Mouse (Mus musculus) embryonic facial prominence, embryonic 11.5 days (tissue): ENCODE results near the gene Btg2. TPM values are rescaled to one million over a fixed set of nuclear protein-coding genes. Genes with fewer than 3 reads are reported as not detected.

Experiments
- ATAC-seq: fragments of 200-750 bp; cut with Nextera tagmentation; replicated peaks from 2 replicates; pipeline ENCODE4 v1.8.0; 2017; ENCODE audit warnings: low read depth; ENCODE audit not compliant: insufficient number of reproducible peaks, low FRiP score, low TSS enrichment
- DNase-seq: peaks from one replicate; pipeline ENCODE4 v3.0.0-alpha.2; 2015; ENCODE audit warnings: low spot score
- H3K27ac ChIP-seq: fragments of 300-500 bp; sonication (generic); replicated peaks from 2 replicates; pipeline ENCODE4 v1.5.1; 2014; ENCODE audit warnings: mild to moderate bottlenecking, low read depth, low read length, control low read depth
- H3K27me3 ChIP-seq: fragments of 300-500 bp; sonication (generic); 2 replicates; pipeline ENCODE4 v1.6.1; 2014; ENCODE audit warnings: mild to moderate bottlenecking, low read length, moderate library complexity, mixed read lengths; ENCODE audit not compliant: control insufficient read depth, insufficient read depth
- H3K36me3 ChIP-seq: fragments of 300-500 bp; sonication (generic); replicated peaks from 2 replicates; pipeline ENCODE4 v1.6.1; 2014; ENCODE audit warnings: low read depth, mild to moderate bottlenecking, low read length, moderate library complexity, mixed read lengths; ENCODE audit not compliant: control insufficient read depth, insufficient read depth
- H3K4me1 ChIP-seq: fragments of 300-500 bp; sonication (generic); 2 replicates; pipeline ENCODE4 v1.6.1; 2014; ENCODE audit warnings: low read length, mixed read lengths; ENCODE audit not compliant: control insufficient read depth, insufficient read depth
- H3K4me2 ChIP-seq: fragments of 300-500 bp; sonication (generic); 2 replicates; pipeline ENCODE4 v1.6.1; 2014; ENCODE audit warnings: low read depth, mild to moderate bottlenecking, control low read depth, low read length, moderate library complexity
- H3K4me3 ChIP-seq: fragments of 300-500 bp; sonication (generic); 2 replicates; pipeline ENCODE4 v1.5.1; 2014; ENCODE audit warnings: low read depth, low read length, control low read depth
- H3K9ac ChIP-seq: fragments of 300-500 bp; sonication (generic); replicated peaks from 2 replicates; pipeline ENCODE4 v1.6.1; 2014; ENCODE audit warnings: mild to moderate bottlenecking, control low read depth, low read length
- H3K9me3 ChIP-seq: fragments of 300-500 bp; sonication (generic); replicated peaks from 2 replicates; pipeline ENCODE4 v1.6.1; 2016; ENCODE audit warnings: mild to moderate bottlenecking, low read length, inconsistent platforms, mixed read lengths; ENCODE audit not compliant: control insufficient read depth
- WGBS: fragments of 180-500 bp; shearing (Covaris S2); extraction: QIAGEN DNeasy Blood & Tissue Kit; methylation state at CpG from one replicate; pipeline ENCODE4 v1.1.7; 2014; 5-methylcytosine and 5-hydroxymethylcytosine counted together
- polyA plus RNA-seq: library from polyadenylated mRNA; unstranded; fragments of >200 nt; fragmentation: Nextera tagmentation; extraction: Ambion mirVana; gene quantifications from 2 replicates; pipeline ENCODE4 v1.2.1, GENCODE M21; 2014

Btg2 gene
- polyA plus RNA-seq, 1 experiment from 2014 or later: 38.9 TPM

- Histone ChIP-seq H3K9me3 (no peaks in the 10 kb centered on the region), H3K36me3 (no peaks in the 10 kb centered on the region), H3K4me2 (no peak overlapping the region), H3K9ac (no peak overlapping the region), H3K4me1 (peaks cover 16% of the 10 kb centered on the region), H3K27ac (no peak overlapping the region), H3K4me3 (no peak overlapping the region), H3K27me3 (no peaks in the 10 kb centered on the region)
- DNase-seq (no peak), ATAC-seq (no peak)
- WGBS: 67% methylated on average over 6 of the region's 6 CpGs
These were observed 20.1 kb downstream of the Btg2 start for GRCm38 (mm10) chr1:134058870-134059269.

GRCm38 (mm10) chr1:134057736-134058135, 21.2 kb downstream of the Btg2 start:
- Histone ChIP-seq H3K9ac (no peak overlapping the region), H3K36me3 (no peaks in the 10 kb centered on the region), H3K4me3 (no peak overlapping the region), H3K27me3 (no peaks in the 10 kb centered on the region), H3K27ac (no peak overlapping the region), H3K9me3 (no peaks in the 10 kb centered on the region), H3K4me1 (peaks cover 6% of the 10 kb centered on the region), H3K4me2 (no peak overlapping the region)
- DNase-seq: no peak
- ATAC-seq: no peak
- WGBS: 80% methylated on average over 8 of the region's 8 CpGs

- Histone ChIP-seq H3K4me1 (no peaks in the 10 kb centered on the region; the same call in 1 of the 2 replicates), H3K4me3 (no peak overlapping the region), H3K4me2 (no peak overlapping the region), H3K9ac (no peak overlapping the region), H3K36me3 (no peaks in the 10 kb centered on the region), H3K27ac (no peak overlapping the region), H3K9me3 (no peaks in the 10 kb centered on the region), H3K27me3 (no peaks in the 10 kb centered on the region)
- WGBS: 84% methylated on average over 4 of the region's 4 CpGs
- DNase-seq: no peak
- ATAC-seq: no peak
These were observed 22.6 kb downstream of the Btg2 start for GRCm38 (mm10) chr1:134056285-134056684.

GRCm38 (mm10) chr1:134055666-134056245, 23.2 kb downstream of the Btg2 start:
- Histone ChIP-seq H3K4me1 (no peaks in the 10 kb centered on the region; the same call in 1 of the 2 replicates), H3K9me3 (no peaks in the 10 kb centered on the region), H3K4me3 (no peak overlapping the region), H3K36me3 (no peaks in the 10 kb centered on the region), H3K27ac (no peak overlapping the region), H3K9ac (no peak overlapping the region), H3K27me3 (no peaks in the 10 kb centered on the region), H3K4me2 (no peak overlapping the region)
- DNase-seq: no peak
- ATAC-seq: no peak
- 87% methylated on average over 9 of the region's 9 CpGs for WGBS

GRCm38 (mm10) chr1:134055058-134055457, 23.9 kb downstream of the Btg2 start:
- Histone ChIP-seq H3K36me3 (no peaks in the 10 kb centered on the region), H3K9me3 (no peaks in the 10 kb centered on the region), H3K27ac (no peak overlapping the region), H3K4me2 (no peak overlapping the region), H3K4me3 (no peak overlapping the region), H3K9ac (no peak overlapping the region), H3K4me1 (no peaks in the 10 kb centered on the region; the same call in 1 of the 2 replicates), H3K27me3 (no peaks in the 10 kb centered on the region)
- ATAC-seq: no peak
- DNase-seq: no peak
- WGBS: 71% methylated on average over 9 of the region's 9 CpGs

GRCm38 (mm10) chr1:134053207-134053606, 25.7 kb downstream of the Btg2 start:
- Histone ChIP-seq H3K9ac (no peak overlapping the region), H3K9me3 (no peaks in the 10 kb centered on the region), H3K27me3 (no peaks in the 10 kb centered on the region), H3K4me3 (no peak overlapping the region), H3K27ac (no peak overlapping the region), H3K36me3 (no peaks in the 10 kb centered on the region), H3K4me2 (no peak overlapping the region), H3K4me1 (no peaks in the 10 kb centered on the region; the same call in 1 of the 2 replicates)
- DNase-seq: peak; percentile 92
- WGBS: 9% methylated on average over 6 of the region's 6 CpGs
- peak; percentile 63; the same call in 1 of the 2 replicates for ATAC-seq

GRCm38 (mm10) chr1:134049542-134049941, 29.4 kb downstream of the Btg2 start:
- no peak overlapping the region for H3K27ac ChIP-seq
- no peak overlapping the region for H3K9ac ChIP-seq
- ATAC-seq: no peak
- no peak overlapping the region for H3K4me2 ChIP-seq
- H3K4me1 ChIP-seq: no peaks in the 10 kb centered on the region; the same call in 1 of the 2 replicates
- no peaks in the 10 kb centered on the region for H3K36me3 ChIP-seq
- no peak overlapping the region for H3K4me3 ChIP-seq
- no peak for DNase-seq
- H3K27me3 ChIP-seq: no peaks in the 10 kb centered on the region; the same call in 1 of the 2 replicates
- no peaks in the 10 kb centered on the region for H3K9me3 ChIP-seq
- 72% methylated on average over 6 of the region's 6 CpGs for WGBS

GRCm38 (mm10) chr1:134048759-134049158, 30.2 kb downstream of the Btg2 start:
- Histone ChIP-seq H3K27ac (no peak overlapping the region), H3K36me3 (no peaks in the 10 kb centered on the region), H3K4me2 (no peak overlapping the region), H3K4me1 (no peaks in the 10 kb centered on the region; the same call in 1 of the 2 replicates), H3K27me3 (no peaks in the 10 kb centered on the region; the same call in 1 of the 2 replicates), H3K9ac (no peak overlapping the region), H3K9me3 (no peaks in the 10 kb centered on the region), H3K4me3 (no peak overlapping the region)
- 5% methylated on average over 5 of the region's 5 CpGs for WGBS
- ATAC-seq: peak; percentile 49; the same call in 1 of the 2 replicates
- peak; percentile 87 for DNase-seq
